20 mouse cellular contexts compared by ENCODE assay signal in the genomic region with DNA sequence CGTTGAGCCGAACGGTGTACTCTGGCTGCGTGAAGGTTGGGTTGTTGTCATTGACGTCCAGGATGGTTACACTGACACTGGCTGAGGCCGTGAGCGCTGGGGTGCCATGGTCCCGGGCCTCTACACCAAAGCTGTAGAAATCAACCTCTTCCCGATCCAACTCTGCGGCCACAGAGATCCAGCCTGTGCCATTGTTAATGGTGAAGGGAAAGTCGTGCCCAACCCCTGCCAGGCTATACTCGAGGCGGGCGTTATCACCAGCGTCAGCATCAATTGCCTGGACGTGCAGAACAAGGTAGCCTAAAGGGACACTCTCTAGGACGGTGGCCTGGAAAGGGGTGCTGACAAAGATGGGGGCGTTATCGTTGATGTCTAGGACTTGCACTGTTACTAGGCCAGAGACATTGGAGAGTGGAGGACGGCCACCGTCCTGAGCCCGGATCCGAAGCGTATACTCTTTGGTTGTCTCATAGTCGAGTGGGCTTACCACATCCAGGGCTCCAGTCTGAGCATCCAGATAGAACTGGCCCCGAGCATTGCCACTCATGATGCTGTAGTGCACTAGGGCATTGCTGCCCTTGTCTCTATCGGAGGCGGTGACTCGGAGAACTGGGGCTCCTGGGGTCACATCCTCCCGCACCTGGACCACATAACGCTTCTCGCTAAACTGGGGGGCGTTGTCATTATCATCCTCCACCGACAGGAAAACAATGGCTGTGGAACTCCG. TPM values are rescaled to one million over a fixed set of nuclear protein-coding genes. Genes with fewer than 3 reads are reported as not detected.
A peak's percentile ranks its signal among the peaks of the same experiment; 100 is the strongest.
DNase-seq lines count a peak whose midpoint lies in the region; ATAC-seq lines count a peak whose summit lies in the region.
"Had no signal": no experiment of that assay in that cellular context is flagged by ENCODE, and none has a peak within 500 bp of the region (broad histone marks: within the 10 kb centered on the region; RNA-seq: fewer than 3 reads in every experiment).

No protein-coding gene starts in this region.

- ATAC-seq in forebrain, embryonic 11.5 days (replicated peaks; ENCODE audit: low FRiP score), result no peak
- ATAC-seq in forebrain, embryonic 14.5 days, result no peak
- no peak for ATAC-seq in megakaryocyte, adult 5-6 weeks (ENCODE audit: poor library complexity, severe bottlenecking)
- no peak for ATAC-seq in forebrain, embryonic 13.5 days
- no peak for ATAC-seq in midbrain, embryonic 15.5 days (replicated peaks)

- no peak overlapping the region for H3K4me2 ChIP-seq in forebrain, embryonic 11.5 days (ENCODE audit: low read depth, low read length, severe bottlenecking)
- no peak overlapping the region for H3K4me2 ChIP-seq in forebrain, embryonic 14.5 days (ENCODE audit: low read length)
- peak overlapping the region; percentile 94 for H3K4me2 ChIP-seq in forebrain, embryonic 13.5 days
- no peak overlapping the region for H3K4me2 ChIP-seq in midbrain, embryonic 15.5 days
- H3K4me2 ChIP-seq: limb, embryonic 12.5 days; liver, embryonic 13.5 days had no signal

- H3K4me1 ChIP-seq in forebrain, embryonic 11.5 days (replicated peaks; ENCODE audit: control insufficient read depth, insufficient read depth, low read length), result peaks cover 28% of the 10 kb centered on the region
- peaks cover 39% of the 10 kb centered on the region for H3K4me1 ChIP-seq in forebrain, embryonic 14.5 days (ENCODE audit: control insufficient read depth, insufficient read depth, low read length)
- peaks cover 44% of the 10 kb centered on the region for H3K4me1 ChIP-seq in megakaryocyte, embryonic 14.5 days
- peaks cover 62% of the 10 kb centered on the region for H3K4me1 ChIP-seq in forebrain, embryonic 13.5 days
- H3K4me1 ChIP-seq in midbrain, embryonic 15.5 days, result peaks cover 57% of the 10 kb centered on the region
- H3K4me1 ChIP-seq: limb, embryonic 12.5 days had no signal

- peak; percentile 50 for DNase-seq in forebrain, embryonic 11.5 days (ENCODE audit: low spot score)
- DNase-seq in forebrain, embryonic 14.5 days (ENCODE audit: low spot score), result no peak
- DNase-seq in Muller cell, postnatal 12 days (ENCODE audit: inconsistent ontology term), result no peak
- DNase-seq in frontal cortex, postnatal 14 days (ENCODE audit: low spot score in 2 of 2), result no peak
- DNase-seq: B cell, adult 2 months; heart, adult 2 months; kidney, adult 9 months; kidney, postnatal 36 days; liver, embryonic 13.5 days; thymus, postnatal 25 days had no signal

- no peak overlapping the region for H3K4me3 ChIP-seq in forebrain, embryonic 11.5 days (ENCODE audit: low read depth, low read length)
- no peak overlapping the region for H3K4me3 ChIP-seq in forebrain, embryonic 14.5 days (ENCODE audit: low read depth, low read length)
- peak overlapping the region; percentile 7 for H3K4me3 ChIP-seq in megakaryocyte, embryonic 14.5 days (replicated peaks)
- peak overlapping the region; percentile 95; the same call in 1 of the 2 replicates for H3K4me3 ChIP-seq in forebrain, embryonic 13.5 days
- peak overlapping the region; percentile 75; the same call in 1 of the 2 replicates for H3K4me3 ChIP-seq in midbrain, embryonic 15.5 days
- H3K4me3 ChIP-seq: heart, adult 2 months; limb, embryonic 12.5 days; liver, embryonic 13.5 days; myocyte had no signal

- 97% methylated on average over 35 of the region's 35 CpGs for WGBS in forebrain, embryonic 11.5 days
- WGBS in forebrain, embryonic 14.5 days, result 98% methylated on average over 35 of the region's 35 CpGs
- WGBS in forebrain, embryonic 13.5 days, result 97% methylated on average over 35 of the region's 35 CpGs
- 97% methylated on average over 35 of the region's 35 CpGs for WGBS in midbrain, embryonic 15.5 days

- peaks cover 22% of the 10 kb centered on the region for H3K9me3 ChIP-seq in forebrain, embryonic 11.5 days (ENCODE audit: control insufficient read depth, low read length)
- peaks cover 7% of the 10 kb centered on the region for H3K9me3 ChIP-seq in forebrain, embryonic 14.5 days (replicated peaks; ENCODE audit: control insufficient read depth, low read length)
- H3K9me3 ChIP-seq in megakaryocyte, embryonic 14.5 days, result peaks cover 36% of the 10 kb centered on the region
- peaks cover 18% of the 10 kb centered on the region for H3K9me3 ChIP-seq in forebrain, embryonic 13.5 days (replicated peaks)
- H3K9me3 ChIP-seq in midbrain, embryonic 15.5 days, result no peaks in the 10 kb centered on the region

- H3K27ac ChIP-seq in forebrain, embryonic 11.5 days (ENCODE audit: low read depth, low read length), result no peak overlapping the region
- no peak overlapping the region for H3K27ac ChIP-seq in forebrain, embryonic 14.5 days (ENCODE audit: low read depth, low read length)
- no peak overlapping the region for H3K27ac ChIP-seq in forebrain, embryonic 13.5 days
- H3K27ac ChIP-seq in midbrain, embryonic 15.5 days, result no peak overlapping the region
- H3K27ac ChIP-seq: embryonic facial prominence, embryonic 12.5 days; heart, adult 2 months; limb, embryonic 12.5 days; liver, embryonic 13.5 days; stomach, postnatal 0 days had no signal

- no peak overlapping the region for H3K9ac ChIP-seq in forebrain, embryonic 11.5 days (ENCODE audit: low read length)
- H3K9ac ChIP-seq in forebrain, embryonic 14.5 days (ENCODE audit: low read length), result no peak overlapping the region
- H3K9ac ChIP-seq in forebrain, embryonic 13.5 days, result no peak overlapping the region
- no peak overlapping the region for H3K9ac ChIP-seq in midbrain, embryonic 15.5 days
- H3K9ac ChIP-seq: embryonic facial prominence, embryonic 12.5 days; limb, embryonic 12.5 days; liver, embryonic 13.5 days had no signal

- peaks cover 4% of the 10 kb centered on the region; the same call in 1 of the 2 replicates for H3K27me3 ChIP-seq in forebrain, embryonic 11.5 days (ENCODE audit: control insufficient read depth, insufficient read depth, low read length)
- H3K27me3 ChIP-seq in forebrain, embryonic 14.5 days (replicated peaks; ENCODE audit: control insufficient read depth, insufficient read depth, low read length), result no peaks in the 10 kb centered on the region
- peaks cover 89% of the 10 kb centered on the region for H3K27me3 ChIP-seq in megakaryocyte, embryonic 14.5 days (replicated peaks)
- H3K27me3 ChIP-seq in forebrain, embryonic 13.5 days, result peaks cover 10% of the 10 kb centered on the region; the same call in 1 of the 2 replicates
- no peaks in the 10 kb centered on the region for H3K27me3 ChIP-seq in midbrain, embryonic 15.5 days (replicated peaks)

- H3K36me3 ChIP-seq in forebrain, embryonic 11.5 days (ENCODE audit: control insufficient read depth, insufficient read depth, low read length), result peaks cover 29% of the 10 kb centered on the region
- H3K36me3 ChIP-seq in forebrain, embryonic 14.5 days (ENCODE audit: control insufficient read depth, insufficient read depth, low read length), result peaks cover 37% of the 10 kb centered on the region
- H3K36me3 ChIP-seq in megakaryocyte, embryonic 14.5 days (replicated peaks; ENCODE audit: low read length), result peaks cover 17% of the 10 kb centered on the region
- H3K36me3 ChIP-seq in forebrain, embryonic 13.5 days (ENCODE audit: poor library complexity, severe bottlenecking), result peaks cover 36% of the 10 kb centered on the region
- H3K36me3 ChIP-seq in midbrain, embryonic 15.5 days (replicated peaks), result peaks cover 19% of the 10 kb centered on the region
- H3K36me3 ChIP-seq: liver, embryonic 13.5 days had no signal

RNA-seq across cellular contexts. Expression of a gene that starts 1.6 kb away (rescaled TPM):
- 52.0 and 68.1 TPM in 2 replicates for polyA plus RNA-seq in forebrain, embryonic 11.5 days (2014; fragmentation: Nextera tagmentation; extraction: Ambion mirVana)
- 38.4 and 39.9 TPM in 2 replicates for polyA plus RNA-seq in forebrain, embryonic 14.5 days (2014; fragmentation: Nextera tagmentation; extraction: Ambion mirVana)
- 7.8 TPM in 2 replicates for polyA plus RNA-seq in megakaryocyte, embryonic 14.5 days (2012; ENCODE audit: insufficient read depth, low replicate concordance)
- 0.75 and 0.94 TPM in 2 replicates for total RNA-seq in megakaryocyte, adult 5-6 weeks (2015)
- 0.22 and 0.81 TPM in 2 replicates for total RNA-seq in megakaryocyte, adult 5-6 weeks (2017)
- polyA plus RNA-seq in forebrain, embryonic 13.5 days (2015; fragmentation: Nextera tagmentation; extraction: Ambion mirVana), result 45.3 and 56.9 TPM in 2 replicates
- 38.5 and 43.3 TPM in 2 replicates for polyA plus RNA-seq in midbrain, embryonic 15.5 days (2015; fragmentation: Nextera tagmentation; extraction: Ambion mirVana)
- polyA plus RNA-seq: myocyte had no signal

RNA-seq across cellular contexts. Expression of a gene that starts 30.2 kb away (rescaled TPM):
- polyA plus RNA-seq in forebrain, embryonic 11.5 days (2014; fragmentation: Nextera tagmentation; extraction: Ambion mirVana), result 99.5 and 102 TPM in 2 replicates
- 32.6 and 42.0 TPM in 2 replicates for polyA plus RNA-seq in forebrain, embryonic 14.5 days (2014; fragmentation: Nextera tagmentation; extraction: Ambion mirVana)
- polyA plus RNA-seq in megakaryocyte, embryonic 14.5 days (2012; ENCODE audit: insufficient read depth, low replicate concordance), result 54.5 and 57.7 TPM in 2 replicates
- 11.9 and 12.2 TPM in 2 replicates for total RNA-seq in megakaryocyte, adult 5-6 weeks (2015)
- 12.8 and 15.4 TPM in 2 replicates for total RNA-seq in megakaryocyte, adult 5-6 weeks (2017)
- polyA plus RNA-seq in forebrain, embryonic 13.5 days (2015; fragmentation: Nextera tagmentation; extraction: Ambion mirVana), result 68.6 and 68.9 TPM in 2 replicates
- polyA plus RNA-seq in midbrain, embryonic 15.5 days (2015; fragmentation: Nextera tagmentation; extraction: Ambion mirVana), result 7.7 and 8.8 TPM in 2 replicates
- total RNA-seq: gastrocnemius, adult 18-20 months had no signal

RNA-seq across cellular contexts. Expression of a gene that starts 31.2 kb away (rescaled TPM):
- polyA plus RNA-seq in forebrain, embryonic 11.5 days (2014; fragmentation: Nextera tagmentation; extraction: Ambion mirVana), result 180 and 189 TPM in 2 replicates
- 227 and 241 TPM in 2 replicates for polyA plus RNA-seq in forebrain, embryonic 14.5 days (2014; fragmentation: Nextera tagmentation; extraction: Ambion mirVana)
- polyA plus RNA-seq in megakaryocyte, embryonic 14.5 days (2012; ENCODE audit: insufficient read depth, low replicate concordance), result 65.4 and 129 TPM in 2 replicates
- total RNA-seq in megakaryocyte, adult 5-6 weeks (2015), result 19.2 and 19.9 TPM in 2 replicates
- 241 and 283 TPM in 2 replicates for total RNA-seq in megakaryocyte, adult 5-6 weeks (2017)
- 196 and 205 TPM in 2 replicates for polyA plus RNA-seq in forebrain, embryonic 13.5 days (2015; fragmentation: Nextera tagmentation; extraction: Ambion mirVana)
- polyA plus RNA-seq in midbrain, embryonic 15.5 days (2015; fragmentation: Nextera tagmentation; extraction: Ambion mirVana), result 209 and 212 TPM in 2 replicates

RNA-seq across cellular contexts. Expression of a gene that starts 49.1 kb away (rescaled TPM):
- polyA plus RNA-seq in forebrain, embryonic 11.5 days (2014; fragmentation: Nextera tagmentation; extraction: Ambion mirVana), result not detected in 2 replicates
- polyA plus RNA-seq in forebrain, embryonic 14.5 days (2014; fragmentation: Nextera tagmentation; extraction: Ambion mirVana), result not detected in 2 replicates
- not detected in 2 replicates for polyA plus RNA-seq in megakaryocyte, embryonic 14.5 days (2012; ENCODE audit: insufficient read depth, low replicate concordance)
- not detected in 2 replicates for total RNA-seq in megakaryocyte, adult 5-6 weeks (2015)
- not detected in 2 replicates for total RNA-seq in megakaryocyte, adult 5-6 weeks (2017)
- polyA plus RNA-seq in forebrain, embryonic 13.5 days (2015; fragmentation: Nextera tagmentation; extraction: Ambion mirVana), result not detected in 2 replicates
- not detected in 2 replicates for polyA plus RNA-seq in midbrain, embryonic 15.5 days (2015; fragmentation: Nextera tagmentation; extraction: Ambion mirVana)
- total RNA-seq: common myeloid progenitor, adult 5-6 weeks; gastrocnemius, adult 18-20 months had no signal
- polyA plus RNA-seq: limb, embryonic 12.5 days; myocyte; stomach, postnatal 0 days had no signal

Comparison
In these comparisons a context has a peak if more than half of its experiments do, and no peak if none do; other contexts are left out.
1. H3K4me3 ChIP-seq: peak in megakaryocyte, embryonic 14.5 days (single experiment), forebrain, embryonic 13.5 days (single experiment) and midbrain, embryonic 15.5 days (single experiment); none in forebrain, embryonic 11.5 days (single experiment) and forebrain, embryonic 14.5 days (single experiment).